Mouse (Mus musculus): ENCODE data around the gene Gm6793. TPM values are rescaled to one million over a fixed set of nuclear protein-coding genes. Genes with fewer than 3 reads are reported as not detected.

Gene Gm6793
- not detected in 2 replicates for polyA plus RNA-seq (2012; ENCODE audit: insufficient read depth, insufficient read length, missing spikeins)

DNA sequence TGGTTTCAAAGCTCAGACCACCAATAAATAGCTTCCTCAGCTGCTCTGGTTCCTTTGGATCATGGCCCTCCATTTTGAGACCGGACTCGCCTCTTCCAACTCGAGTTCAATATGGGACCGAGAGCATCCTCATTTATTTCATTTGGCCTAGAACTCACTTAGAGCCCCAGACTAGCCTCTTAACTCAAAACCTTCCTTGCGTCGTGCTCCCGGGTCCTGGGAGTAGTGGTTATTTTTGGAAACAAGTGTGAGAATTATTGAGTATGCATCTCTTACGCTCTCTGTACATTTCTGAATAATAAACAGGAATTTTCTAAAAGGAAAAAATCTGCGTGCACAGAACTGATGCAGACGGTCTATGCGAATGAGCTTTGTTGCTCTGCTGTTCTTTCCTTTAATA lies at the start of gene Gm6793:
Gene Gm6793, minus strand, starts transcription at position 101 of the 400 bp plus-strand sequence.
- peaks cover 8% of the 10 kb centered on the region for H3K4me1 ChIP-seq (ENCODE audit: control insufficient read depth, insufficient read depth, insufficient read length, low read length)
- H3K27ac ChIP-seq (replicated peaks; ENCODE audit: low read depth, low read length), result no peak within 1 kb of the TSS
- H3K4me3 ChIP-seq (ENCODE audit: insufficient read depth, low read depth, low read length), result no peak within 1 kb of the TSS

- no peaks in the 10 kb centered on the region for H3K4me1 ChIP-seq (ENCODE audit: control insufficient read depth, insufficient read depth, insufficient read length, low read length)
- H3K4me3 ChIP-seq (ENCODE audit: insufficient read depth, low read depth, low read length), result no peak overlapping the region
- H3K27ac ChIP-seq (replicated peaks; ENCODE audit: low read depth, low read length), result no peak overlapping the region
These were observed 46.5 kb upstream of the Gm6793 start for GRCm38 (mm10) chr8:112061372-112061771.

- Histone ChIP-seq H3K27ac (replicated peaks; ENCODE audit: low read depth, low read length) (no peak overlapping the region), H3K4me1 (ENCODE audit: control insufficient read depth, insufficient read depth, insufficient read length, low read length) (no peaks in the 10 kb centered on the region)
These were observed 39.6 kb upstream of the Gm6793 start for GRCm38 (mm10) chr8:112054456-112054855.

DNA sequence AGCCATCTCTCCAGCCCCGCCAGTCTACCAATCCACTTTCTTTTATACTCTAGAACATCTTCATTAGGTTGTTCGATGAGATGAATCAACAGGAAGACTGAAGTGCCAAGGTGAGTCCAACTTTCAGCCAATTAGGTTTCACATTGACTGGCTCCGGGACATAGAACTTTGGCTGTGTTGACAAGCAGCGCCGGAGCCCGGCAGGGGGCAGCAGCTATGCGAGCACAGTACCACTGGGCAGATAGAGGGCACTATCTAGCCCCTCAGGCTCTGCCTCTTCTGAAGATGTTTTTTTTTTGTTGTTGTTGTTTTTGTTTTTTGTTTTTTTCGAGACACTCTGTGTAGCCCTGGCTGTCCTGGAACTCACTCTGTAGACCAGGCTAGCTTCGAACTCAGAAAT lies 36.7 kb upstream of the Gm6793 start:
- Histone ChIP-seq H3K27ac (replicated peaks; ENCODE audit: low read depth, low read length) (no peak overlapping the region), H3K4me1 (ENCODE audit: control insufficient read depth, insufficient read depth, insufficient read length, low read length) (no peaks in the 10 kb centered on the region), H3K4me3 (ENCODE audit: insufficient read depth, low read depth, low read length) (no peak overlapping the region)

More at GRCm38 (mm10) chr8:112054456-112054855, 39.6 kb upstream of the Gm6793 start:
- no peak overlapping the region for H3K4me3 ChIP-seq (ENCODE audit: insufficient read depth, low read depth, low read length)

GRCm38 (mm10) chr8:112049984-112050383 lies 35.1 kb upstream of the Gm6793 start:
- H3K27ac ChIP-seq (replicated peaks; ENCODE audit: low read depth, low read length), result no peak overlapping the region
- no peaks in the 10 kb centered on the region for H3K4me1 ChIP-seq (ENCODE audit: control insufficient read depth, insufficient read depth, insufficient read length, low read length)
- H3K4me3 ChIP-seq (ENCODE audit: insufficient read depth, low read depth, low read length), result no peak overlapping the region

- H3K4me1 ChIP-seq (ENCODE audit: control insufficient read depth, insufficient read depth, insufficient read length, low read length), result no peaks in the 10 kb centered on the region
- H3K4me3 ChIP-seq (ENCODE audit: insufficient read depth, low read depth, low read length), result no peak overlapping the region
- no peak overlapping the region for H3K27ac ChIP-seq (replicated peaks; ENCODE audit: low read depth, low read length)
These were observed 33.5 kb upstream of the Gm6793 start for GRCm38 (mm10) chr8:112048293-112048692.

GRCm38 (mm10) chr8:112045896-112046295 lies 31.1 kb upstream of the Gm6793 start:
- H3K4me1 ChIP-seq (ENCODE audit: control insufficient read depth, insufficient read depth, insufficient read length, low read length), result no peaks in the 10 kb centered on the region
- H3K27ac ChIP-seq (replicated peaks; ENCODE audit: low read depth, low read length), result no peak overlapping the region
- no peak overlapping the region for H3K4me3 ChIP-seq (ENCODE audit: insufficient read depth, low read depth, low read length)

DNA sequence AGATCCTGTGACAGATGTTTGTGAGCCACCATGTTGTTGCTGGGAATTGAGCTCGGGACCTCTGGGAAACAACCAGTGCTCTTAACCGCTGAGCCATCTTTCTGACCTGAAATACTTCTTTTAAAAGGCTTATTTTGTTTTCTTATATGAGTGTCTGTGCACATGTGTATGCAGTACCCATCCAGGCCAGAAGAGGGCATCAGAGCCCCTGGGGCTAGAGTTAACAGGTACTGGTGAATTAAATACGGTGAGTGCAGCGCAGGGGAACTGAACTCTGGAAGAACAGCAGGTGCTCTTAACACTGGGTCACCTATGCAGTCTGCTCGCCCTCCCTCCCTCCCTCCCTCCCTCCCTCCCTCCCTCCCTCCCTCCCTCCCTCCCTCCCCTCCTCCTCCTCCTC lies 30.3 kb upstream of the Gm6793 start:
- Histone ChIP-seq H3K27ac (replicated peaks; ENCODE audit: low read depth, low read length) (no peak overlapping the region), H3K4me3 (ENCODE audit: insufficient read depth, low read depth, low read length) (no peak overlapping the region), H3K4me1 (ENCODE audit: control insufficient read depth, insufficient read depth, insufficient read length, low read length) (no peaks in the 10 kb centered on the region)

GRCm38 (mm10) chr8:112037521-112037920 lies 22.7 kb upstream of the Gm6793 start:
- H3K27ac ChIP-seq (replicated peaks; ENCODE audit: low read depth, low read length), result no peak overlapping the region

GRCm38 (mm10) chr8:112034603-112035002 lies 19.8 kb upstream of the Gm6793 start:
- peaks cover 2% of the 10 kb centered on the region; the same call in 1 of the 2 replicates for H3K4me1 ChIP-seq (ENCODE audit: control insufficient read depth, insufficient read depth, insufficient read length, low read length)
- no peak overlapping the region for H3K27ac ChIP-seq (replicated peaks; ENCODE audit: low read depth, low read length)
- no peak overlapping the region for H3K4me3 ChIP-seq (ENCODE audit: insufficient read depth, low read depth, low read length)

More at GRCm38 (mm10) chr8:112037521-112037920, 22.7 kb upstream of the Gm6793 start:
- Histone ChIP-seq H3K4me3 (ENCODE audit: insufficient read depth, low read depth, low read length) (no peak overlapping the region), H3K4me1 (ENCODE audit: control insufficient read depth, insufficient read depth, insufficient read length, low read length) (peaks cover 2% of the 10 kb centered on the region; the same call in 1 of the 2 replicates)

DNA sequence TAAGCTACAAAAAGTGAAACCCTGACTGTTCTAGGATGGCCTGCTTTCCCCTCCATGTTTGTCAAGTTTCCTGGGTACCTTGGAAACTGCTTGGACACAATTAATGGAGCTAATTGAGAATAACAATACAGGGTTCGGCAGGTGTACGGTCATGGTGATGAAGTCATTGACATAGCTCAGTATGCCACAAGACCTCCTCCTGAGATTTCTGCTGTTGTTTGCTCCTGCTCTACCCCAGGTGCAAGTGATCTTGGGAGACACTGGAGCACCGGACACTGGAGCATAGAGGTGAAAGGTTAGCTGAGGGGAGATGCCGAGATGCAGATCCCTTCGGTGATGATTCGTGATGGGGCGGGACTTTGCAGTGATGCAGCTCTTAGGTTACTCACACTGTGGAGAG lies 18.2 kb upstream of the Gm6793 start:
- no peak overlapping the region for H3K27ac ChIP-seq (replicated peaks; ENCODE audit: low read depth, low read length)
- H3K4me1 ChIP-seq (ENCODE audit: control insufficient read depth, insufficient read depth, insufficient read length, low read length), result peaks cover 2% of the 10 kb centered on the region; the same call in 1 of the 2 replicates
- no peak overlapping the region for H3K4me3 ChIP-seq (ENCODE audit: insufficient read depth, low read depth, low read length)

DNA sequence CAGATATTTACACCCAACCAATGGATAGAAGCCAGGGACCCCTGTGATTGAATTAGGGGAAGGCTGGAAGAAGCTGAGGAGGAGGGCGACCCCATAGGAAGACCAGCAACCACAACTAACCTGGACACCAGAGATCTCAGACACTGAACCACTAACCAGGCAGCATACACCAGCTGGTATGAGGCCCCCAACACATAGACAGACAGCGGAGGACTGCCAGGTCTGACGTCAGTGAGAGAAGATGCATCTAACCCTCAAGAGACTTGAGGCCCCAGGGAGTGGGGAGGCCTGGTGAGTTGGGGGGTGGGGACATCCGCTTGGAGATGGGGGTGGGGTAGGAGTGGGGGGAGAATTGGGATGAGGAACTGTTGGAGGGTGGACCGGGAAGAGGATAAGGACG lies 15.8 kb upstream of the Gm6793 start:
- peaks cover 2% of the 10 kb centered on the region; the same call in 1 of the 2 replicates for H3K4me1 ChIP-seq (ENCODE audit: control insufficient read depth, insufficient read depth, insufficient read length, low read length)
- no peak overlapping the region for H3K4me3 ChIP-seq (ENCODE audit: insufficient read depth, low read depth, low read length)
- H3K27ac ChIP-seq (replicated peaks; ENCODE audit: low read depth, low read length), result no peak overlapping the region

DNA sequence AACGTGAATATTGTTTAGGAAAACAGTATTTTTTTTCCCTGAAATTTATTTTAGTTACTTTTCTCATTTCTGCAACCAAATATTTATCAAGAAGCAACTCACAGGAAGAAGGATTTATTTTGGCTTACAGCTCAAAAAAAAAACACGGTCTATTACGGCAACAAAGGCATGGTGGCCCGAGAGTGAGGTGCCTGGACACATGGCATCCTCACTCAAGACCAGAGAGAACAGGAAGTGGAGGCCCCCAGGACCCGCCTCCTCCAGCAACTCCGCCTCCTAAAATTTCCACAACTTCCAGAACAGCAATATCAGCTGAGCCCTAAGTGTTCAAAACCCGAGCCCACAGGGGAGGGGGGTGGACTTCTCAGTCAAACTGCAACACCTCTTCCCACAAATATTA lies 14.6 kb upstream of the Gm6793 start:
- H3K27ac ChIP-seq (replicated peaks; ENCODE audit: low read depth, low read length), result no peak overlapping the region
- no peak overlapping the region for H3K4me3 ChIP-seq (ENCODE audit: insufficient read depth, low read depth, low read length)
- peaks cover 2% of the 10 kb centered on the region; the same call in 1 of the 2 replicates for H3K4me1 ChIP-seq (ENCODE audit: control insufficient read depth, insufficient read depth, insufficient read length, low read length)

DNA sequence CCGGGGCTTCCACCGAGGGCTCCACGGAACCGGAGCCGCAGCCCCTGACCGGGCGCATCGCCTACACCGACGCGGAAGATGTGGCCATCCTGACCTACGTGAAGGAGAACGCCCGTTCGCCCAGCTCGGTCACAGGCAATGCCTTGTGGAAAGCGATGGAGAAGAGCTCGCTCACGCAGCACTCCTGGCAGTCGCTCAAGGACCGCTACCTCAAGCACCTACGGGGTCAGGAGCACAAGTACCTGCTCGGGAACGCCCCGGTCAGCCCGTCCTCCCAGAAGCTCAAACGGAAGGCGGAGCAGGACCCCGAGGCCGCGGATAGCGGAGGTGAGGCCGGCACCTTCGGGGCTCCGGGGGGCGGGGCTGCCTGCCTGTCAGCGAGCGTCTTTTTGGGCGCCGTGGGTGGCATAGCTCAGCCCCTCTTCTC lies 3.0 kb downstream of the Gm6793 start:
- H3K27ac ChIP-seq (replicated peaks; ENCODE audit: low read depth, low read length), result no peak overlapping the region

GRCm38 (mm10) chr8:112010997-112011815 lies 3.6 kb downstream of the Gm6793 start, which contains the start of the genes Kars and Terf2ip:
Kars (minus strand) TSS chr8:112011323.
Terf2ip (plus strand) TSS chr8:112011398.
- Histone ChIP-seq H3K4me3 (ENCODE audit: insufficient read depth, low read depth, low read length) (peak within 1 kb of the TSS; percentile 91), H3K27ac (replicated peaks; ENCODE audit: low read depth, low read length) (peak within 1 kb of the TSS; percentile 66), H3K4me1 (ENCODE audit: control insufficient read depth, insufficient read depth, insufficient read length, low read length) (peaks cover 8% of the 10 kb centered on the region)

More for the DNA sequence above, 3.0 kb downstream of the Gm6793 start:
- H3K4me1 ChIP-seq (ENCODE audit: control insufficient read depth, insufficient read depth, insufficient read length, low read length), result peaks cover 8% of the 10 kb centered on the region
- peak overlapping the region; percentile 91 for H3K4me3 ChIP-seq (ENCODE audit: insufficient read depth, low read depth, low read length)

DNA sequence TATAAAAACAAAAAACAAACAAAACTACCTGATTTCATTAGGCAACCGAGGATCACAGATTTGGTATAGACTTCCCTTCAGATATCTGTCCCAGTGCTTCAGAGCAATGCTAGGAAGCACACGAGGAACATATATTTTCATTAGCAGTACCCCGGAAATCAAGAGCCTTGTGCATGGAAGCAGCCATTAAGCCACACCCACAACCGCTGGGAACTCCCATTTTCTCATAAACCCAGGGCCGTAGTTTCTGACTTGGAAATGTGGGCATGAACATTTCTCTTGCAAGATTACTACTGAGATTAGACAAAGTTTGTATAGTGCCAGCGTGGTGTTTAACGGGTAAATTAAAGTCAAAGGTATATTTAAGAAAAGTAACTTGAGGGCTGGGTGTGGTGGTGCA lies 5.3 kb downstream of the Gm6793 start:
- Histone ChIP-seq H3K4me1 (ENCODE audit: control insufficient read depth, insufficient read depth, insufficient read length, low read length) (peaks cover 8% of the 10 kb centered on the region), H3K27ac (replicated peaks; ENCODE audit: low read depth, low read length) (no peak overlapping the region), H3K4me3 (ENCODE audit: insufficient read depth, low read depth, low read length) (no peak overlapping the region)

Data from brown adipose tissue, adult 24 weeks (tissue).